In the genomic region with DNA sequence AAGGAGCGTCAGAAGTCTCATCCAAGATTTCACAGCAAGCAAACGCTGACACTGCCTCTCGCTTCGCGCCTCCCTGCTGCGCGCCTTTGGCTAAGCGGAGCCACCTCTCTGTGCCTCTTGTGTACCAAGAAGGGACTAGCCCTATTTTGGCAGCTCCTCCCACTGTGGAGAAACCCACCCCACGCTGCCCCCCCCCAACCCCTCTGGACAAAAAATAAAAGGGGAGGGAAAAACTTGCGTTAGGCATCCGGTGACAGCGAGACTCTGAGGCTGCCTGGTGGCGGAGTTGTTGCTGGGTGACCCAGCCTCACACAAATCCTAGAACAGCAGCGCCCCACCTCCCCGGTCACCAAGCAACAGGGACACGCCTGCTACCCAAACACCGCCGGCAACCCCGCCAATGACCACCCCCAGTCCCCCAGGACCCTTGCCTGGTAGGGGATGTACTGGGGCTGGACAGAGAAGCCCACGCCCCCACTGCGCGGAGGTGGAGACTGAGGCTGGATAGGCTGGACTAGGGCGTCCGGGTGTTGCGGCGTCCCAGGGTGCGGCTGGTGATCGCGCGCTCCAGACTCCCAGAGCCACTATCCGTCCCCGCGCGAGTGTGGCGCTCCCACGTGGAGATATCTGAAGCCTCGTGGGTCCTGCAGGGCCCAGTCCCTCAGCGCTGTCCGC, we compare ENCODE assay signal across 8 mouse cellular contexts. TPM values are rescaled to one million over a fixed set of nuclear protein-coding genes. Genes with fewer than 3 reads are reported as not detected.
DNase-seq lines count a peak whose midpoint lies in the region; ATAC-seq and TF ChIP-seq lines count a peak whose summit lies in the region.

No protein-coding gene starts in this region.

- peak; percentile 59 for ATAC-seq in inflammation-experienced regulatory T-cells, adult 6 months
- peak; percentile 74 for ATAC-seq in neural tube, embryonic 14.5 days (ENCODE audit: low read depth)

- H3K36me3 ChIP-seq in ES-Bruce4 (ENCODE audit: control insufficient read depth, insufficient read depth, low read length, poor library complexity, severe bottlenecking): no peaks in the 10 kb centered on the region
- H3K36me3 ChIP-seq in neural tube, embryonic 14.5 days (ENCODE audit: control insufficient read depth, insufficient read depth, low read length): no peaks in the 10 kb centered on the region

- peak overlapping the region; percentile 31; the same call in 1 of the 2 replicates for H3K9ac ChIP-seq in ES-Bruce4 (ENCODE audit: low read depth, poor library complexity, severe bottlenecking)
- H3K9ac ChIP-seq in neural tube, embryonic 14.5 days (replicated peaks; ENCODE audit: low read depth, low read length): peak overlapping the region; percentile 58

- no peaks in the 10 kb centered on the region for H3K4me1 ChIP-seq in ES-Bruce4 (ENCODE audit: control insufficient read depth, insufficient read depth, low read length)
- 0 out of 2 replicates have a peak, but pooled peaks cover 3% of the 10 kb centered on the region for H3K4me1 ChIP-seq in lung, adult 2 months (ENCODE audit: control insufficient read depth, insufficient read depth, low read length)
- H3K4me1 ChIP-seq in neural tube, embryonic 14.5 days (ENCODE audit: control insufficient read depth, insufficient read depth, low read length): peaks cover 16% of the 10 kb centered on the region

- no peak overlapping the region for H3K27ac ChIP-seq in ES-Bruce4 (ENCODE audit: insufficient read depth, low read length)
- peak overlapping the region; percentile 44; the same call in 1 of the 2 replicates for H3K27ac ChIP-seq in neural tube, embryonic 14.5 days (ENCODE audit: low read depth, low read length)

- WGBS in lung, adult 2 months: under 1% methylated on average over 39 of the region's 39 CpGs
- WGBS in neural tube, embryonic 14.5 days: under 1% methylated on average over 39 of the region's 39 CpGs

- H3K9me3 ChIP-seq in ES-Bruce4 (replicated peaks; ENCODE audit: control insufficient read depth, insufficient read depth, low read length, poor library complexity, severe bottlenecking): no peaks in the 10 kb centered on the region
- H3K9me3 ChIP-seq in neural tube, embryonic 14.5 days (ENCODE audit: control insufficient read depth, low read length): no peaks in the 10 kb centered on the region

- DNase-seq in A20 (ENCODE audit: low read depth, low spot score): peak; percentile 92
- DNase-seq in embryo, embryonic 10 days (ENCODE audit: low spot score): peak; percentile 73
- peak; percentile 68 to 77 for DNase-seq in gastrocnemius, postnatal 36 days
- peak; percentile 33 for DNase-seq in lung, adult 2 months
- peak; percentile 68 to 75 for DNase-seq in thymus, postnatal 10 days (ENCODE audit: low spot score in 2 of 2)

- peak overlapping the region; percentile 86 for H3K4me3 ChIP-seq in ES-Bruce4 (ENCODE audit: low read depth, low read length)
- peak overlapping the region; percentile 67 for H3K4me3 ChIP-seq in lung, adult 2 months (replicated peaks; ENCODE audit: extremely low read depth, low read depth, low read length)
- peak overlapping the region; percentile 45 for H3K4me3 ChIP-seq in neural tube, embryonic 14.5 days (ENCODE audit: low read depth, low read length)

- TF ChIP-seq CTCF in ES-Bruce4 (IDR thresholded peaks at IDR 0.05; ENCODE audit: low read depth, low read length): no peak
- TF ChIP-seq CTCF in lung, adult 2 months (IDR thresholded peaks at IDR 0.05; ENCODE audit: insufficient read depth, low read length): no peak

- intact Hi-C loops in gastrocnemius, postnatal 36 days (cut with DNase I): loop anchor here (10.0 kb wide), 2 partner anchors 275 to 635 kb away; a partner anchor contains a TSS

- peak overlapping the region; percentile 97 for H3K4me2 ChIP-seq in neural tube, embryonic 14.5 days (ENCODE audit: low read depth, low read length)

- TF ChIP-seq POLR2A in ES-Bruce4 (IDR thresholded peaks at IDR 0.05; ENCODE audit: insufficient read depth, low read length): no peak
- TF ChIP-seq POLR2A in lung, adult 2 months (IDR thresholded peaks at IDR 0.05; ENCODE audit: borderline replicate concordance, extremely low read depth, low read depth, low read length): peak; percentile 73; the same call in 1 of the 2 replicates

- no peaks in the 10 kb centered on the region for H3K27me3 ChIP-seq in ES-Bruce4 (ENCODE audit: control insufficient read depth, insufficient read depth, low read length, poor library complexity, severe bottlenecking)
- no peaks in the 10 kb centered on the region for H3K27me3 ChIP-seq in neural tube, embryonic 14.5 days (ENCODE audit: control insufficient read depth, insufficient read depth, low read length)

- no peak for TF ChIP-seq EP300 in ES-Bruce4 (IDR thresholded peaks at IDR 0.05; ENCODE audit: insufficient read depth, low read depth, low read length)

RNA-seq across cellular contexts. Expression of a gene that starts 6.9 kb away (rescaled TPM):
- 4.0 and 4.7 TPM in 2 replicates for polyA plus RNA-seq in ES-Bruce4 (2011; ENCODE audit: insufficient read depth, insufficient read length, low read depth, missing spikeins)
- total RNA-seq in gastrocnemius, postnatal 36 days (2021): 1 to 10 TPM; 1.4 to 1.5 TPM
- polyA plus RNA-seq in inflammation-experienced regulatory T-cells, adult 6 months (2017; shearing (Covaris generic)): 100 to 1,000 TPM in 2 of 3 experiments, 10 to 100 TPM in 1; 94.8 to 135 (median 102) TPM
- polyA plus RNA-seq in lung, adult 2 months (2012; rRNA removed): 22.2 and 22.7 TPM in 2 replicates
- 2.5 and 3.8 TPM in 2 replicates for polyA plus RNA-seq in neural tube, embryonic 14.5 days (2014; fragmentation: Nextera tagmentation; extraction: Ambion mirVana)

RNA-seq across cellular contexts. Expression of a gene that starts 47.8 kb away (rescaled TPM):
- not detected in 2 replicates for polyA plus RNA-seq in ES-Bruce4 (2011; ENCODE audit: insufficient read depth, insufficient read length, low read depth, missing spikeins)
- total RNA-seq in gastrocnemius, postnatal 36 days (2021): under 1 TPM in 1 of 2 experiments, not detected in 1; 0.36 TPM
- polyA plus RNA-seq in inflammation-experienced regulatory T-cells, adult 6 months (2017; shearing (Covaris generic)): 1 to 10 TPM in 2 of 3 experiments, not detected in 1; 1.6 to 2.8 TPM
- 0.45 and 0.49 TPM in 2 replicates for polyA plus RNA-seq in lung, adult 2 months (2012; rRNA removed)
- not detected in 2 replicates for polyA plus RNA-seq in neural tube, embryonic 14.5 days (2014; fragmentation: Nextera tagmentation; extraction: Ambion mirVana)

RNA-seq across cellular contexts. Expression of a gene that starts 54.1 kb away (rescaled TPM):
- not detected in 2 replicates for polyA plus RNA-seq in ES-Bruce4 (2011; ENCODE audit: insufficient read depth, insufficient read length, low read depth, missing spikeins)
- total RNA-seq in gastrocnemius, postnatal 36 days (2021): not detected
- 1 to 10 TPM in 1 of 3 experiments, under 1 TPM in 1, not detected in 1; 0.90 to 1.6 TPM for polyA plus RNA-seq in inflammation-experienced regulatory T-cells, adult 6 months (2017; shearing (Covaris generic))
- 0.22 and 0.50 TPM in 2 replicates for polyA plus RNA-seq in lung, adult 2 months (2012; rRNA removed)
- polyA plus RNA-seq in neural tube, embryonic 14.5 days (2014; fragmentation: Nextera tagmentation; extraction: Ambion mirVana): not detected in 2 replicates

Comparison
In these comparisons a context has a peak if more than half of its experiments do, and no peak if none do; other contexts are left out.
1. DNase-seq: peak in every context shown above with its lines; median percentile 92 in A20; 73 in embryo, embryonic 10 days; 72 in gastrocnemius, postnatal 36 days; 72 in thymus, postnatal 10 days; 33 in lung, adult 2 months.